Mouse (Mus musculus) lung, embryonic 16.5 days (tissue): ENCODE measurements around the gene Sned1. TPM values are rescaled to one million over a fixed set of nuclear protein-coding genes. Genes with fewer than 3 reads are reported as not detected.
A peak's percentile ranks its signal among the peaks of the same experiment; 100 is the strongest.
"Not testable (repeated sequence)": the region's sequence is repeated elsewhere in the genome, so short reads cannot be mapped to it uniquely, and the experiment has no call there.

Experiments used
- ATAC-seq: fragments of 200-750 bp; cut with Nextera tagmentation; 2 replicates; pipeline ENCODE4 v1.8.0; 2017; ENCODE audit warnings: low read depth, mild to moderate bottlenecking, moderate library complexity
- H3K27ac ChIP-seq: fragments of 300-500 bp; sonication (generic); 2 replicates; pipeline ENCODE4 v1.5.1; 2014; ENCODE audit warnings: mild to moderate bottlenecking, control low read depth, low read length
- H3K27me3 ChIP-seq: fragments of 300-500 bp; sonication (generic); 2 replicates; pipeline ENCODE4 v1.6.1; 2014; ENCODE audit warnings: low read depth, low read length, mixed read lengths; ENCODE audit not compliant: control insufficient read depth, insufficient read depth
- H3K36me3 ChIP-seq: fragments of 300-500 bp; sonication (generic); 2 replicates; pipeline ENCODE4 v1.6.1; 2014; ENCODE audit warnings: low read length; ENCODE audit not compliant: control insufficient read depth, insufficient read depth
- H3K4me1 ChIP-seq: fragments of 300-500 bp; sonication (generic); replicated peaks from 2 replicates; pipeline ENCODE4 v1.6.1; 2014; ENCODE audit warnings: low read length, mixed read lengths; ENCODE audit not compliant: control insufficient read depth, insufficient read depth
- H3K4me2 ChIP-seq: fragments of 300-500 bp; sonication (generic); 2 replicates; pipeline ENCODE4 v1.6.1; 2014; ENCODE audit warnings: low read depth, low read length, control low read depth
- H3K4me3 ChIP-seq: fragments of 300-500 bp; sonication (generic); 2 replicates; pipeline ENCODE4 v1.5.1; 2014; ENCODE audit warnings: mild to moderate bottlenecking, low read length, control low read depth
- H3K9ac ChIP-seq: fragments of 300-500 bp; sonication (generic); 2 replicates; pipeline ENCODE4 v1.6.1; 2014; ENCODE audit warnings: low read length, control low read depth
- H3K9me3 ChIP-seq: fragments of 300-500 bp; sonication (generic); 2 replicates; pipeline ENCODE4 v1.6.1; 2016; ENCODE audit warnings: low read length; ENCODE audit not compliant: control insufficient read depth
- WGBS: fragments of 180-500 bp; shearing (Covaris S2); extraction: QIAGEN DNeasy Blood & Tissue Kit; methylation state at CpG from one replicate; pipeline ENCODE4 v1.1.7; 2014; 5-methylcytosine and 5-hydroxymethylcytosine counted together
- polyA plus RNA-seq: library from polyadenylated mRNA; unstranded; fragments of >200 nt; fragmentation: Nextera tagmentation; extraction: Ambion mirVana; gene quantifications from 2 replicates; pipeline ENCODE4 v1.2.1, GENCODE M21; 2015

The Sned1 gene
- polyA plus RNA-seq: 20.2 and 22.6 TPM in 2 replicates

DNA sequence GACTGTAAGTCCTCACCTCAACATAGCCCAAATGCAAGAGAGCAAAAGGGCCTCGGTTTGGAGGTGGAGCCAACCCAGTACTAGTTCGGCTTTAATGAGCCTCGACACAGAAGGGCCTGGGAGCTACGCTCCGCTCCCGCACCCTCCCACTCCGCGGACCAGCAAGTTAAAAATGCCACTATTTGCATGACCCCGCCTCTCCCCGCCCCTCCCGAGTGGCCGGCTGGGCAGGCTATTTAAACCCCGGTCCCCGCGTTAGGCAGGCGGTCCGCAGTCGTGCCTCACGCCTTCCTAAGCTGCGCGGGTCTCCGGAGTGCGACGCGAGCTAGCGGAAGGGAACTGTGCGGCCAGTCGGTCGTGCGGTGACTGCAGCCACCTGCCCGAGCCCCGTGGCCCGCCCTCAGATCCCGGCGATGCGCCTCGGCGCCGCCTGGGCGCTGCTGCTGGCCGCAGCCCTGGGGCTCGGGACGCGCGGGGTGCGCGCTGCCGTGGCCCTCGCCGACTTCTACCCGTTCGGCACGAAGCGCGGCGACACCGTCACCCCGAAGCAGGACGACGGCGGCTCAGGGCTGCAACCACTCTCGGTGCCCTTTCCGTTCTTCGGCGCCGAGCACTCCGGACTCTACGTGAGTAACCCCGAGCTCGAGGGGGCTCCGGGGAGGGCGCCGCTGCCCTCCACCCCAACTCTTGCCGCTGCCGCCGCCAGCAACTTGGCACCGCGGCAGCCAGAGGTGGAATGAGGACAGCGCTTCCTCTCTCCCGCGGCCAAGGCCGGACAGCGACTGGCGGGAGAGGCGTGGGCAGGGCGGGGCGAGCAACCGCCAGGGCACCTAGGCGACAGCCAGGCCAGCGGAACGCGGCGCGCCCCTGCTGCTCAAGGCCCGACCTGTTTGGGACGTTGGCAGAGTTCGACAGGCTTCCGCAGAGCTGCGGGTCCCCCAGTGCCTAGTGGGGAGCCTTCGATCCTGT is at the start of gene Sned1:
Gene Sned1 (plus strand): TSS at position 266 of the 969 bp plus-strand sequence.
- H3K4me2 ChIP-seq: peak within 1 kb of the TSS; percentile 98

DNA sequence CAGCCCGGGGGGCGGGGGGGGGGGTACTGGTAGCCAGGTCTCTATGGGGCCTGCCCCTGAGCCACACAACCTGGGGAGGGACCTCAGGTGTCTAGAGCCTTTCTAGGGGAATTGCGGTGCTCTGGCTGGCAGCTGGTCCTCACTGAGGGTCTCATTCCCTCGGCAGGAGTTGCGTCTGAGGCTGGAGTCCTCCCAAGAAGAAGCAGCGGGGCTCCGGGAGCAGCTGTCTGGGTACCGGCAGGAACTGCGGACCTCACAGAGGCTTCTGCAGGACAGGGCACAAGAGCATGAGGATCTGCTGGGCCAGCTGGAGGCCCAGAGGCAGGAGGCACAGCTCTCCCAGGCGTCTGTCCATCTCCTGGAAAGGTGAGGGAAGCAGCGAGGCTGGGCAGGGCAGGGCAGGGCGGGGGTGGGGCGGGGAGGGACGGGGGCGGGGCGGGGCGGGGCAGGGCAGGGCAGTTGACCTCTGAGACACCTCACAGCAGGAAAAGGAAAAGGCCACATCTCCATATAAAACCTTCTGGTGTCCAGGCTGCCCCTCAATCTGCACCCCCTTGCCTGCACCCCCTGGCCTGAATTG is 44.8 kb upstream of the Sned1 start:
- no peak overlapping the region for H3K4me2 ChIP-seq
- 22% methylated on average over 9 of the region's 17 CpGs for WGBS
- H3K27me3 ChIP-seq: no peaks in the 10 kb centered on the region
- H3K36me3 ChIP-seq: no peaks in the 10 kb centered on the region
- no peaks in the 10 kb centered on the region for H3K4me1 ChIP-seq
- H3K9me3 ChIP-seq: peaks cover 6% of the 10 kb centered on the region
- no peak overlapping the region for H3K4me3 ChIP-seq
- no peak overlapping the region for H3K9ac ChIP-seq
- ATAC-seq: no peak
- no peak overlapping the region for H3K27ac ChIP-seq

More for the DNA sequence above, at the start of gene Sned1:
- Histone ChIP-seq H3K27me3 (no peaks in the 10 kb centered on the region), H3K9ac (peak within 1 kb of the TSS; percentile 67), H3K4me3 (peak within 1 kb of the TSS; percentile 58), H3K9me3 (no peaks in the 10 kb centered on the region), H3K27ac (peak within 1 kb of the TSS; percentile 65), H3K36me3 (no peaks in the 10 kb centered on the region), H3K4me1 (peaks cover 20% of the 10 kb centered on the region; the same call in 1 of the 2 replicates)
- ATAC-seq: peak; percentile 96
- WGBS: under 1% methylated on average over 84 of the region's 100 CpGs

DNA sequence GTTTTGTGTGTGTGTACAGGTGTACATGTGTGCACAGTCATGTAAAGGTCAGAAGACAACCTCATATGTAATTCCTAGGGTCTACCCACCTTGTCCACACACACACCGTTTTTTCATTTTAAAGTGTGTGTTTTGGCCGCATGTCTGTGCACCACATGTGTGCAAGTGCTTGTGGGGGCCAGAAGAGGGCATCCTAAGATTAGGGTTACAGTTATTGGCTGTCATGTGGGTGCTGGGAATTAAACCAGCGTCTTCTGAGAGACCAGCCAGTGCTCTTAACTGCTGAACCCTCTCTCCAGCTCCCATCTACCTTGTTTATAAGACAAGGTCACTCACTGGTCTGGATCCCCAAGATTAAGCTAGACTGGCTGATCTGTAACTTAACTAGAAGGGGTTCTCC is 40.7 kb upstream of the Sned1 start:
- Histone ChIP-seq H3K9me3 (peaks cover 6% of the 10 kb centered on the region), H3K27ac (no peak overlapping the region), H3K27me3 (no peaks in the 10 kb centered on the region), H3K4me2 (no peak overlapping the region), H3K4me3 (no peak overlapping the region), H3K36me3 (no peaks in the 10 kb centered on the region), H3K4me1 (no peaks in the 10 kb centered on the region), H3K9ac (no peak overlapping the region)
- WGBS: 81% methylated on average over 3 of the region's 3 CpGs
- ATAC-seq: no peak

DNA sequence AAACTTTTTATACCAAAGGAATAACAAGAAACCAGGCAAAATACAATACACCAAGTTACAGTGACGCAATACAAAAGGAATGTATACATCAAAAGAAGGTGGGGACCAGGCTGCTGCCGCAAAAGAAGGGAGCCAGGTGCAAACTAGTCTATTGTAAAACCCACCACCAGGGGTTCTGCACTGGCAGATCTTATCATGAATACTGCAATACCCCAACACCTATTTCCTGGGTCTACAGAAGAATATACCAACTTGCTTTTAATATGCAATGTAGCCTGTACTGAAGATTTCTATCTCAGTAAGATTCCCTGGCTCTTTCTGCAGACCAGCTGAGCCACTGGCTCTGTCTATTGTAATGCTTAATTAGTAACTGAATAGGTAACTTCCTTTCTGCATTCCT is 38.2 kb upstream of the Sned1 start:
- not testable (repeated sequence) for H3K4me2 ChIP-seq
- 75% methylated on average over 2 of the region's 2 CpGs for WGBS

DNA sequence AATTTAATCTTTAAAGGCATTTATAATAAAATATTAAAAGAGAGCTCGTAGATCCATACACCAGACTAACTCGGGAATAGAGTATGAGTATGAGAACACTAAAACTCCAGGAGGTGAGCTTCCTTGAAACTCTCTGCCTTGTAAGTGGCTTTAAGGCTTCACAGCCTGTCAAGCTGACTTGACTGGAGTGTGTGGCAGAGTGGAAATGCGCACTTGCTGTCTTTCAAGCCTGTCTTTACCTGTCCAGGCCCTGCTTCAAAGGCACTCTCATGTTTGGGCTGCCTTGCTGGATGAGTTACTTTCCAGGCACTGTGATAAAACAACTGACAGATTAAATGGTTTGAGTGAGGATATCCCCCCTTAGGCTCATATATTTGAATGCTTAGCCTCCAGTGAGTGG is 37.7 kb upstream of the Sned1 start:
- 85% methylated on average over 3 of the region's 3 CpGs for WGBS
- H3K4me2 ChIP-seq: no peak overlapping the region
- ATAC-seq: no peak
- H3K4me1 ChIP-seq: no peaks in the 10 kb centered on the region
- H3K9me3 ChIP-seq: peaks cover 6% of the 10 kb centered on the region
- H3K36me3 ChIP-seq: no peaks in the 10 kb centered on the region
- H3K27ac ChIP-seq: no peak overlapping the region
- no peak overlapping the region for H3K4me3 ChIP-seq
- no peaks in the 10 kb centered on the region for H3K27me3 ChIP-seq
- no peak overlapping the region for H3K9ac ChIP-seq

More for the DNA sequence above, 38.2 kb upstream of the Sned1 start:
- H3K36me3 ChIP-seq, H3K9ac ChIP-seq, H3K27ac ChIP-seq, H3K27me3 ChIP-seq, ATAC-seq, H3K4me1 ChIP-seq, H3K4me3 ChIP-seq, H3K9me3 ChIP-seq: not testable (repeated sequence)

DNA sequence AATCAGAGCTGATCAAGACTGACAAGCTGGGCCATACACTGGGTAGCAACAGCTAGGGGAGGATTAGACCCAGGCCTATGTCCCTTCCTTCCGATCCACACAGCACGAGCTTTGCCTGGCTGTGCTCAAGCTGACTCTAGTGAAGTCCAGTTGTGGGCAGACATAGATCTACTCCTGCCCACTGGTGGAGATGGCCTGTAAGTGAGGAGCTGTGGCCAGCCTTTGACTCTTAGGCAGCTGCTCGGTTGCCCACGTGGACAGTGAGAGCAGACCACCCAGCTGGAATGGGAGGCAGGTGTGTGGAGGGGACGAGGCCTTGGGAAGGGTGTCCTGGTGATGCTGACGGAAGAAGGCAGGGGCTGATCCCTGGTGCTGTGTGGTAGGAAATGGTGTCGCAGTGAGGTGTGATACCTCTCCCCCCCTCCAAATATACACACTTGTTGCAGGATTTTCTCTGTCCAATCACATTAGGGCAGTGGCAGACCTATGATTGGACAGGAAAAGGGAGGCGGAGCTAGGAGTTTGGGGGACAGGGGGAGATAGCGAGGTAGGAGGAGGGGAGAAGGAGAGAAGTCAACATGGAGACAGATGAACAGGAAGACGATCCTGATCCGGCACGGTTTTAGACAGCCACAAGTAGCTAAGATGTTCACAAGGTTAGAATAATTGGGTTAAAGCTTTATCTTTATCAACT is 29.2 kb upstream of the Sned1 start:
- H3K4me1 ChIP-seq: peaks cover 36% of the 10 kb centered on the region
- peak overlapping the region; percentile 19; the same call in 1 of the 2 replicates for H3K4me3 ChIP-seq
- no peaks in the 10 kb centered on the region for H3K9me3 ChIP-seq
- no peaks in the 10 kb centered on the region for H3K27me3 ChIP-seq
- WGBS: 44% methylated on average over 12 of the region's 12 CpGs
- H3K27ac ChIP-seq: no peak overlapping the region; the same call in 1 of the 2 replicates
- H3K9ac ChIP-seq: 0 out of 2 replicates have a peak overlapping the region, but pooled peaks have one; percentile 16
- no peaks in the 10 kb centered on the region for H3K36me3 ChIP-seq
- ATAC-seq: no peak
- H3K4me2 ChIP-seq: no peak overlapping the region

DNA sequence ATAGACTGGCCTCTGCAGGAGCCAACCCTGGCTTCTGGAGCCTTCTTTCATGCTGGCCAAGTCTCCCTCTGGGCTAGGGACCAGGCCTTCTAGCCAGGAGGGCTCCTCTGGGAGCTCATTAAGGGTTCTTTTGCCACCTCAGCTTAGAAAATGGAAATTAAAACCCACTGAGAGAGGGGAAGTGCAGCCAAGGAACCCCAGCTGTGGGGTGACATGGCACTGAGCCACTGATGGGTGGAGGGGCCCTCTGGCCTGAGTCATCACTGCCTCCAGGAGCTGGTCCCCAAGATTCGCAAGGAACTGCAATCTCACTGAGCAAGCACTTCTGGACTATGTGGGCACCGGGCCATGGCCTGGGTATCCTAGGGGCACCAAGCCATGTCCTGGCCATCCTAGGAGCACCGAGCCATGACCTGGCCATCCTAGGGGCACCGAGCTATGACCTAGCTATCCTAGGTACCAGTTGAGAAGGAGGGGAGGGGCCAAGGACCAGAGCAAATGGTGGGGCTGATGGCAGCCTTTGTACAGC is 28.0 kb upstream of the Sned1 start:
- Histone ChIP-seq H3K36me3 (no peaks in the 10 kb centered on the region), H3K9ac (no peak overlapping the region), H3K4me2 (peak overlapping the region; percentile 8; the same call in 1 of the 2 replicates), H3K4me1 (peaks cover 48% of the 10 kb centered on the region), H3K27ac (no peak overlapping the region), H3K4me3 (no peak overlapping the region), H3K27me3 (no peaks in the 10 kb centered on the region), H3K9me3 (no peaks in the 10 kb centered on the region)
- no peak for ATAC-seq
- 78% methylated on average over 4 of the region's 4 CpGs for WGBS

DNA sequence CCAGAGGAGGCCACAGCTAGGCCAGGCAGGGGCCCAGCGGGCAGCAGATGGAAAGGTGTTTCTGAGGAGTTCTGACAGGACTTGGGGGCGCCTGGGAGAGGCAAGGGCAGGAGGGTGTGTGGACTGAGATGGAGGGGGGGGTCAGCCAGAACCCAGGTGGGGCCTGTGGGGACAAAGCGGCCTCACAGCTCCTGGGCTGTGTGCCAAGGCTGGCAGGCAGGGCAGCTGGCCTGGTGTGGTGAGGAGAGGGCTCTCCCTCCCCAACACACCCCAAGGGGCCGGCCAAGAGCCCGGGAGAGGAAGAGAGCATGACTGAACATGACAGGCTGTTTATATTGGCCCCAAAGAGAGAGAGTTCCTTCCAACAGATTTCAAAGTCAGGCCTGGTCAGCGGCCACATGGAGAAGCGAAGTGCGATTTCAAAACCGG is 25.4 kb upstream of the Sned1 start:
- WGBS: 5% methylated on average over 9 of the region's 9 CpGs
- H3K27ac ChIP-seq: peak overlapping the region; percentile 94
- no peaks in the 10 kb centered on the region for H3K36me3 ChIP-seq
- H3K27me3 ChIP-seq: no peaks in the 10 kb centered on the region
- ATAC-seq: peak; percentile 91
- no peak overlapping the region for H3K4me3 ChIP-seq
- H3K9ac ChIP-seq: no peak overlapping the region
- peak overlapping the region; percentile 36; the same call in 1 of the 2 replicates for H3K4me2 ChIP-seq
- peaks cover 40% of the 10 kb centered on the region for H3K4me1 ChIP-seq
- H3K9me3 ChIP-seq: no peaks in the 10 kb centered on the region
